Mouse (Mus musculus): ENCODE data around the gene Rarb. TPM values are rescaled to one million over a fixed set of nuclear protein-coding genes. Genes with fewer than 3 reads are reported as not detected.
A peak's percentile ranks its signal among the peaks of the same experiment; 100 is the strongest.

The Rarb gene
- total RNA-seq, 2 experiments from 2014 or later, result not detected

- ATAC-seq (replicated peaks; ENCODE audit: poor library complexity, severe bottlenecking), result peak; percentile 34; the same call in 1 of the 2 replicates
Observed at GRCm38 (mm10) chr14:16448269-16448987, 370.5 kb downstream of the Rarb start.

- peak; percentile 98 for ATAC-seq (replicated peaks; ENCODE audit: poor library complexity, severe bottlenecking)
Observed at GRCm38 (mm10) chr14:16447587-16447986, 371.4 kb downstream of the Rarb start.

GRCm38 (mm10) chr14:16444859-16445258 lies 374.1 kb downstream of the Rarb start:
- no peak for ATAC-seq (replicated peaks; ENCODE audit: poor library complexity, severe bottlenecking)

GRCm38 (mm10) chr14:16439385-16440126 lies 379.4 kb downstream of the Rarb start:
- no peak for ATAC-seq (replicated peaks; ENCODE audit: poor library complexity, severe bottlenecking)

- ATAC-seq (replicated peaks; ENCODE audit: poor library complexity, severe bottlenecking), result no peak
Observed at GRCm38 (mm10) chr14:16437386-16437785, 381.6 kb downstream of the Rarb start.

GRCm38 (mm10) chr14:16434396-16435171 lies 384.4 kb downstream of the Rarb start:
- ATAC-seq (replicated peaks; ENCODE audit: poor library complexity, severe bottlenecking), result peak; percentile 89

- ATAC-seq (replicated peaks; ENCODE audit: poor library complexity, severe bottlenecking), result no peak
Observed at GRCm38 (mm10) chr14:16433206-16433605, 385.8 kb downstream of the Rarb start.

GRCm38 (mm10) chr14:16432550-16432949 lies 386.4 kb downstream of the Rarb start:
- no peak for ATAC-seq (replicated peaks; ENCODE audit: poor library complexity, severe bottlenecking)

- ATAC-seq (replicated peaks; ENCODE audit: poor library complexity, severe bottlenecking), result no peak
Observed at GRCm38 (mm10) chr14:16431941-16432499, 386.9 kb downstream of the Rarb start.

- peak; percentile 98 for ATAC-seq (replicated peaks; ENCODE audit: poor library complexity, severe bottlenecking)
Observed at GRCm38 (mm10) chr14:16427569-16427968, 391.4 kb downstream of the Rarb start.

GRCm38 (mm10) chr14:16414163-16414562 lies 404.8 kb downstream of the Rarb start:
- no peak for ATAC-seq (replicated peaks; ENCODE audit: poor library complexity, severe bottlenecking)

GRCm38 (mm10) chr14:16405187-16405586 lies 413.8 kb downstream of the Rarb start:
- no peak for ATAC-seq (replicated peaks; ENCODE audit: poor library complexity, severe bottlenecking)

GRCm38 (mm10) chr14:16384783-16385182 lies 434.2 kb downstream of the Rarb start:
- no peak for ATAC-seq (replicated peaks; ENCODE audit: poor library complexity, severe bottlenecking)
